Mouse (Mus musculus) neural tube, embryonic 15.5 days (tissue): ENCODE data around the gene Fam118b. TPM values are rescaled to one million over a fixed set of nuclear protein-coding genes. Genes with fewer than 3 reads are reported as not detected.

ENCODE experiments used
- ATAC-seq: fragments of 200-750 bp; cut with Nextera tagmentation; 2 replicates; pipeline ENCODE4 v1.8.0; 2017; ENCODE audit warnings: mild to moderate bottlenecking, moderate TSS enrichment, moderate library complexity; ENCODE audit not compliant: low FRiP score
- H3K27ac ChIP-seq: fragments of 300-500 bp; sonication (generic); replicated peaks from 2 replicates; pipeline ENCODE4 v1.5.1; 2015; ENCODE audit warnings: mild to moderate bottlenecking, inconsistent platforms
- H3K27me3 ChIP-seq: fragments of 300-500 bp; sonication (generic); replicated peaks from 2 replicates; pipeline ENCODE4 v1.6.1; 2015; ENCODE audit warnings: inconsistent platforms
- H3K36me3 ChIP-seq: fragments of 300-500 bp; sonication (generic); 2 replicates; pipeline ENCODE4 v1.6.1; 2015; ENCODE audit warnings: inconsistent platforms
- H3K4me1 ChIP-seq: fragments of 300-500 bp; sonication (generic); 2 replicates; pipeline ENCODE4 v1.6.1; 2015; ENCODE audit warnings: inconsistent platforms
- H3K4me2 ChIP-seq: fragments of 300-500 bp; sonication (generic); 2 replicates; pipeline ENCODE4 v1.6.1; 2015; ENCODE audit warnings: inconsistent platforms, mild to moderate bottlenecking, moderate library complexity
- H3K4me3 ChIP-seq: fragments of 300-500 bp; sonication (generic); replicated peaks from 2 replicates; pipeline ENCODE4 v1.5.1; 2015; ENCODE audit warnings: mild to moderate bottlenecking, inconsistent platforms
- H3K9ac ChIP-seq: fragments of 300-500 bp; sonication (generic); replicated peaks from 2 replicates; pipeline ENCODE4 v1.6.1; 2015; ENCODE audit warnings: mild to moderate bottlenecking, inconsistent platforms
- H3K9me3 ChIP-seq: fragments of 300-500 bp; sonication (generic); replicated peaks from 2 replicates; pipeline ENCODE4 v1.6.1; 2016; ENCODE audit warnings: inconsistent platforms
- whole genome bisulfite sequencing: fragments of 180-500 bp; shearing (Covaris S2); methylation state at CpG from one replicate; pipeline ENCODE4 v1.1.7; 2015; ENCODE audit warnings: mixed read lengths; 5-methylcytosine and 5-hydroxymethylcytosine counted together
- polyA plus RNA-seq: library from polyadenylated mRNA; unstranded; fragments of >200 nt; fragmentation: Nextera tagmentation; extraction: Ambion mirVana; gene quantifications from 2 replicates; pipeline ENCODE4 v1.2.1, GENCODE M21; 2015

Gene Fam118b
- polyA plus RNA-seq, 1 experiment from 2014 or later, result 47.5 TPM

GRCm38 (mm10) chr9:35210542-35211474 is 56.8 kb downstream of the Fam118b start, which contains the start of gene Foxred1:
Foxred1 (minus strand) TSS chr9:35211055.
- H3K4me1 ChIP-seq, result peaks cover 22% of the 10 kb centered on the region
- peak within 1 kb of the TSS; percentile 88 for H3K4me3 ChIP-seq
- H3K9ac ChIP-seq, result peak within 1 kb of the TSS; percentile 94
- no peaks in the 10 kb centered on the region for H3K9me3 ChIP-seq
- peak within 1 kb of the TSS; percentile 97 for H3K27ac ChIP-seq
- peak; percentile 100 for ATAC-seq
- no peaks in the 10 kb centered on the region for H3K27me3 ChIP-seq
- peaks cover 58% of the 10 kb centered on the region for H3K36me3 ChIP-seq
- peak within 1 kb of the TSS; percentile 90 for H3K4me2 ChIP-seq
- under 1% methylated on average over 70 of the region's 72 CpGs for WGBS

- ATAC-seq, result no peak
- no peak overlapping the region for H3K9ac ChIP-seq
- no peak overlapping the region for H3K4me2 ChIP-seq
- no peaks in the 10 kb centered on the region for H3K9me3 ChIP-seq
- H3K27ac ChIP-seq, result no peak overlapping the region
- H3K4me1 ChIP-seq, result peaks cover 16% of the 10 kb centered on the region
- no peak overlapping the region for H3K4me3 ChIP-seq
- no peaks in the 10 kb centered on the region for H3K27me3 ChIP-seq
- WGBS, result 97% methylated on average over 2 of the region's 2 CpGs
- H3K36me3 ChIP-seq, result peaks cover 44% of the 10 kb centered on the region
These were observed 63.2 kb downstream of the Fam118b start for GRCm38 (mm10) chr9:35204421-35204820.

GRCm38 (mm10) chr9:35203536-35203935 is 64.1 kb downstream of the Fam118b start:
- 69% methylated on average over 3 of the region's 3 CpGs for WGBS
- no peak overlapping the region for H3K27ac ChIP-seq
- H3K9me3 ChIP-seq, result no peaks in the 10 kb centered on the region

GRCm38 (mm10) chr9:35200529-35201060 is 67.0 kb downstream of the Fam118b start:
- Histone ChIP-seq H3K4me1 (peaks cover 16% of the 10 kb centered on the region), H3K27me3 (no peaks in the 10 kb centered on the region), H3K9me3 (no peaks in the 10 kb centered on the region), H3K4me2 (peak overlapping the region; percentile 88), H3K27ac (no peak overlapping the region), H3K9ac (peak overlapping the region; percentile 28; the same call in 1 of the 2 replicates), H3K36me3 (peaks cover 14% of the 10 kb centered on the region), H3K4me3 (peak overlapping the region; percentile 57)
- no peak for ATAC-seq
- WGBS, result 51% methylated on average over 9 of the region's 9 CpGs

More at GRCm38 (mm10) chr9:35203536-35203935, 64.1 kb downstream of the Fam118b start:
- Histone ChIP-seq H3K4me1 (peaks cover 16% of the 10 kb centered on the region), H3K27me3 (no peaks in the 10 kb centered on the region), H3K4me3 (no peak overlapping the region), H3K4me2 (no peak overlapping the region), H3K9ac (no peak overlapping the region), H3K36me3 (peaks cover 41% of the 10 kb centered on the region)
- no peak for ATAC-seq

GRCm38 (mm10) chr9:35199772-35200471 is 67.7 kb downstream of the Fam118b start, which contains the start of the genes Srpr and Tirap:
Srpr (plus strand) TSS chr9:35200175.
Tirap (minus strand) TSS chr9:35200291.
- 0% methylated on average over 43 of the region's 44 CpGs for WGBS
- ATAC-seq, result peak; percentile 89
- Histone ChIP-seq H3K36me3 (peaks cover 8% of the 10 kb centered on the region), H3K9ac (peak within 1 kb of the TSS; percentile 65), H3K4me1 (peaks cover 16% of the 10 kb centered on the region), H3K4me3 (peak within 1 kb of the TSS; percentile 57), H3K27me3 (no peaks in the 10 kb centered on the region), H3K27ac (peak within 1 kb of the TSS; percentile 45), H3K4me2 (peak within 1 kb of the TSS; percentile 88), H3K9me3 (no peaks in the 10 kb centered on the region)

- 28% methylated on average over 18 of the region's 18 CpGs for WGBS
- no peaks in the 10 kb centered on the region for H3K9me3 ChIP-seq
- H3K4me2 ChIP-seq, result peak overlapping the region; percentile 88
- H3K27ac ChIP-seq, result peak overlapping the region; percentile 45; the same call in 1 of the 2 replicates
- H3K4me3 ChIP-seq, result peak overlapping the region; percentile 57
- ATAC-seq, result peak; percentile 62
- H3K36me3 ChIP-seq, result 0 out of 2 replicates have a peak, but pooled peaks cover 3% of the 10 kb centered on the region
- H3K27me3 ChIP-seq, result no peaks in the 10 kb centered on the region
- H3K9ac ChIP-seq, result peak overlapping the region; percentile 65
- peaks cover 16% of the 10 kb centered on the region for H3K4me1 ChIP-seq
These were observed 68.4 kb downstream of the Fam118b start for GRCm38 (mm10) chr9:35198945-35199771.

- WGBS, result 70% methylated on average over 10 of the region's 10 CpGs
- Histone ChIP-seq H3K27ac (no peak overlapping the region), H3K36me3 (no peaks in the 10 kb centered on the region), H3K9me3 (no peaks in the 10 kb centered on the region), H3K4me2 (no peak overlapping the region), H3K27me3 (no peaks in the 10 kb centered on the region), H3K4me1 (peaks cover 16% of the 10 kb centered on the region), H3K4me3 (no peak overlapping the region), H3K9ac (no peak overlapping the region)
- no peak for ATAC-seq
These were observed 69.3 kb downstream of the Fam118b start for GRCm38 (mm10) chr9:35198351-35198750.

GRCm38 (mm10) chr9:35197625-35198024 is 70.0 kb downstream of the Fam118b start:
- no peaks in the 10 kb centered on the region for H3K9me3 ChIP-seq
- H3K36me3 ChIP-seq, result no peaks in the 10 kb centered on the region
- no peak overlapping the region for H3K9ac ChIP-seq
- WGBS, result 97% methylated on average over 3 of the region's 3 CpGs
- no peak for ATAC-seq
- no peak overlapping the region for H3K4me3 ChIP-seq
- H3K4me1 ChIP-seq, result peaks cover 16% of the 10 kb centered on the region
- no peaks in the 10 kb centered on the region for H3K27me3 ChIP-seq
- H3K4me2 ChIP-seq, result no peak overlapping the region
- no peak overlapping the region for H3K27ac ChIP-seq

GRCm38 (mm10) chr9:35194048-35194447 is 73.6 kb downstream of the Fam118b start:
- Histone ChIP-seq H3K9ac (no peak overlapping the region), H3K4me2 (no peak overlapping the region), H3K9me3 (no peaks in the 10 kb centered on the region), H3K4me1 (peaks cover under 1% of the 10 kb centered on the region; the same call in 1 of the 2 replicates), H3K36me3 (no peaks in the 10 kb centered on the region), H3K27me3 (no peaks in the 10 kb centered on the region), H3K4me3 (no peak overlapping the region), H3K27ac (no peak overlapping the region)
- WGBS, result 96% methylated on average over 3 of the region's 3 CpGs
- no peak for ATAC-seq

GRCm38 (mm10) chr9:35192983-35193542 is 74.5 kb downstream of the Fam118b start:
- H3K9ac ChIP-seq, result no peak overlapping the region
- H3K27me3 ChIP-seq, result no peaks in the 10 kb centered on the region
- ATAC-seq, result no peak
- H3K4me1 ChIP-seq, result peaks cover 6% of the 10 kb centered on the region; the same call in 1 of the 2 replicates
- 84% methylated on average over 11 of the region's 11 CpGs for WGBS
- no peak overlapping the region for H3K4me2 ChIP-seq
- H3K27ac ChIP-seq, result no peak overlapping the region
- H3K9me3 ChIP-seq, result no peaks in the 10 kb centered on the region
- no peaks in the 10 kb centered on the region for H3K36me3 ChIP-seq
- no peak overlapping the region for H3K4me3 ChIP-seq
